Mouse (Mus musculus): ENCODE results near the gene Galk2.

GRCm38 (mm10) chr2:125973207-125973606, 114.3 kb downstream of the Galk2 start:
- TF ChIP-seq CTCF (IDR thresholded peaks at IDR 0.05; ENCODE audit: extremely low read depth, insufficient read depth, low read length) (no peak), POLR2A (IDR thresholded peaks at IDR 0.05; ENCODE audit: extremely low read depth, insufficient read depth, low read length) (no peak)

Data from cortical plate, adult 2 months (tissue).